Mouse (Mus musculus): ENCODE results near the gene Atad5. TPM values are rescaled to one million over a fixed set of nuclear protein-coding genes. Genes with fewer than 3 reads are reported as not detected.
"Not testable (repeated sequence)": the region's sequence is repeated elsewhere in the genome, so short reads cannot be mapped to it uniquely, and the experiment has no call there.

Gene Atad5
- polyA plus RNA-seq (2016; fragmentation: Nextera tagmentation; extraction: Ambion mirVana), result 19.5 and 20.1 TPM in 2 replicates

DNA sequence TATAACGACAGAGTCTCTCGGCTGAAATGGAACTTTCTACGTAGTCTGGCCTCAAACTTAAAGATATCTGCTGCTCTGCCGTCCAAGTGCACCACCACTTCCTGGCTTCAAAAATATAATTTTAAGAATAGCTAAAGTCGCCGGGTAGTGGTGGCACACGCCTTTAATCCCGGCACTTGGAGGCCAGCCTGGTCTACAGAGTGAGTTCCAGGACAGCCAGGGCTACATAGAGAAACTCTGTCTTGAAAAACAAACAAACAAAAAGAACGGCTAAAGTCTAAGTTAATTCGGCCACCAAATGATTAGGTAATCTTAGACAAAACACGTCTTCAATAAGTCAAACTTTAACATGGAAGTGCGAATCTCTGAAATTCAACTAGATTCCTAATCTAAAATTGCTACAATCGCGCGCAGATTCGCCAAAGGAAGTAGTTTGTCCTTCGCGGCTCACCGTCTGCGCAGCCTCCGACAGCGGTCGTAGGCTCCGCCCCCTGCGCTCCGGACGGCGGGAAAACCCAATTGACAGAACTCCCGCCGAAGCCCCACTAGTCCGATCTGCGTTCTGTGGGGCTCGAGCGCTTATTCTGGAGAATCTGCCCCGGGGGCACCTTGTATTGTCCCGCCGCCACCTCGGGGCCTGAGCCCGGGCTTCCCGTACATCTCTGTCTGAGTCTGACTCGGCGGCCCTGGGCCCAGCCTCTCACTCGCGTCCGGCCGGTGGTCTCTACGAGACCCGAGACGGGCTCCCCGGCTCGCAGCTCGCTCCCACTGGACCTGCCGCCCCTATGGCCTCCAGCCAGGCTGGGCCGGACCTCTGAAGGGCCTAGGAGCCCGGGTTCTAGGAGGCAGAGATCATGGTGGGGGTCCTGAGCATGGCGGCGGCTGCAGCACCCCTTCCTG, at the start of gene Atad5:
Atad5 (plus strand) TSS at position 484 of the 900 bp plus-strand sequence.
- peak within 1 kb of the TSS; percentile 99 for H3K4me3 ChIP-seq (replicated peaks)
- peak within 1 kb of the TSS; percentile 98 for H3K9ac ChIP-seq
- ATAC-seq (ENCODE audit: low FRiP score), result peak; percentile 82
- peaks cover 17% of the 10 kb centered on the region for H3K4me1 ChIP-seq
- no peaks in the 10 kb centered on the region for H3K9me3 ChIP-seq
- 5% methylated on average over 57 of the region's 57 CpGs for WGBS
- peaks cover 1% of the 10 kb centered on the region for H3K36me3 ChIP-seq (replicated peaks)
- H3K27me3 ChIP-seq, result no peaks in the 10 kb centered on the region
- H3K4me2 ChIP-seq, result peak within 1 kb of the TSS; percentile 82
- peak within 1 kb of the TSS; percentile 82 for H3K27ac ChIP-seq

DNA sequence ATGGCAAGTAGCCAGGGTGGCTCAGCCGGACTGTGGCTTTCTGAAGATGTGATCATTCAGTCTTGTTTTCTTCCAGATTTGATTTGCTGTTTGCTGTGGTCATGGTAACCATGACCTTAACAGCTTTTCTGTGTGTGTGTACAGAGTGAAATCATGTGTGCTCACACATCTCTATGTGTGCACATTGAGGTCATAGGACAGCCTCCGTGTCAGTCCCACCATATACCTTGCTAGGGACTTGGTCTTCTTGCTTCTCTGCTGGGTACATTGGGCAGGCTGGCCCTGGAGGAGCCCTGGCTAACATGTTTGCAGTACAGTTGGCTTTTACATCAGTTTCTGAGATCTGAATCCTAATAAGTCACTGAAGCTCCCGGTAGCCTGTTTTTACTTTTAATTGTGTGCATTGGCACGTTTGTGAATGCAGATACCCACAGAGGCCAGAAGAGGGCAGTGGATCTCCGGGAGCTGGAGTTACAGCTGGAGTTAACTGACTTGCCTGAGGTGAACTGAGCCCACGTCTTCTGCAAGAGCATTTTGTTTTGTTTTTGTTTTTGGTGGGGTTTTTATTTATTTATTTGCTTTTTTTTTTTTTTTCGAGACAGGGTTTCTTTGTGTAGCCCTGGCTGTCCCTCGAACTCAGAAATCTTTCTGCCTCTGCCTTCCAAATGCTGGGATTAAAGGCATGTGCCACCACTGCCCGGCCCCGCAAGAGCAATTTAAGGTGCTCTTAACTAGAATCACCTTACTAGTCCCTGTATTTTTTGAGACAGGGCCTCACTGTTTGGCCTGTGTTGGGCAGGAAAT, 46.4 kb upstream of the Atad5 start:
- H3K9ac ChIP-seq, result no peak overlapping the region
- no peak overlapping the region for H3K4me3 ChIP-seq (replicated peaks)
- no peaks in the 10 kb centered on the region for H3K27me3 ChIP-seq
- H3K27ac ChIP-seq, result no peak overlapping the region
- H3K4me2 ChIP-seq, result no peak overlapping the region
- no peaks in the 10 kb centered on the region for H3K9me3 ChIP-seq
- peaks cover 17% of the 10 kb centered on the region for H3K36me3 ChIP-seq (replicated peaks)
- ATAC-seq (ENCODE audit: low FRiP score), result no peak
- H3K4me1 ChIP-seq, result no peaks in the 10 kb centered on the region
- 57% methylated on average over 10 of the region's 10 CpGs for WGBS

DNA sequence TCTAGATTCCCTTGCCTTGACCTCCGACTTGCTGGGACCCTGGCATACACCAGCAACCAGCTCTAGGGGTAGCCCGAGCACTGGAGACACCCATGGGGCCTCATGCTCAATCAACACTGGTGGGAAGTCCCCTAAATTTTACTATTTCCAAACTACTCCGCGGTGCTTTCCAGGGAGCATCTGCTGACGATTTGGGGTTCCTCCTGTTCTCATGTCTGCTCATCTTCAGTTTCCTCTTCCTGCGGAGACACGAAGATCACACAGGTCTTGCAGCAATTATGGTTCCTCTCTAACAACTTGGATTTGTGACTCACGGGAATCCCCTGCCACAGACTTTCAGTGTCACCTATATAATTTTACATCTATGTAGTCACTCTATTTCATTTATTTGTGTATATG, 45.8 kb upstream of the Atad5 start:
- Histone ChIP-seq H3K4me2 (no peak overlapping the region), H3K4me1 (no peaks in the 10 kb centered on the region), H3K36me3 (replicated peaks) (peaks cover 21% of the 10 kb centered on the region), H3K9ac (no peak overlapping the region), H3K27me3 (no peaks in the 10 kb centered on the region), H3K4me3 (replicated peaks) (no peak overlapping the region), H3K27ac (no peak overlapping the region), H3K9me3 (no peaks in the 10 kb centered on the region)
- no peak for ATAC-seq (ENCODE audit: low FRiP score)
- 88% methylated on average over 8 of the region's 8 CpGs for WGBS

DNA sequence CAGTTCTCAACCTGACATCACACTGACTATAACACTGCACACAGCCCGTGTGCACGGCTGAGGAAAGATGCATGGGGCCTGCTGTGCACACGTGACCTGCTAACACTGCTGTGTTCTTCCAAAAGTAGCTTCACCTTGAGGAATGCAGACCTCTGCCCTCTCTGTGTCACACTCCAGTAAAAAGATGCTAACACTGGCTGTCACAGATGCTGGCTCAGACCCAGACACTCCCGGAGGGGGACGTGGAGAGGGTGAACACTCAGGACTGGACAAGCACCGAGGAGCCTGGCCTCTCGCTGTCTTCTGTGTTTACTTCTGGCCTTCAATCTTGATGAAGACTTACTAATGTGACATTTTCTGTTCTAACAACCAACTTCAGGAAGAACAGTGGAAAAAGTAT, 42.3 kb upstream of the Atad5 start:
- Histone ChIP-seq H3K4me3 (replicated peaks) (no peak overlapping the region), H3K4me2 (no peak overlapping the region), H3K9ac (no peak overlapping the region), H3K27me3 (no peaks in the 10 kb centered on the region), H3K27ac (no peak overlapping the region), H3K36me3 (replicated peaks) (peaks cover 23% of the 10 kb centered on the region), H3K4me1 (no peaks in the 10 kb centered on the region), H3K9me3 (no peaks in the 10 kb centered on the region)
- 91% methylated on average over 7 of the region's 7 CpGs for WGBS
- ATAC-seq (ENCODE audit: low FRiP score), result no peak

DNA sequence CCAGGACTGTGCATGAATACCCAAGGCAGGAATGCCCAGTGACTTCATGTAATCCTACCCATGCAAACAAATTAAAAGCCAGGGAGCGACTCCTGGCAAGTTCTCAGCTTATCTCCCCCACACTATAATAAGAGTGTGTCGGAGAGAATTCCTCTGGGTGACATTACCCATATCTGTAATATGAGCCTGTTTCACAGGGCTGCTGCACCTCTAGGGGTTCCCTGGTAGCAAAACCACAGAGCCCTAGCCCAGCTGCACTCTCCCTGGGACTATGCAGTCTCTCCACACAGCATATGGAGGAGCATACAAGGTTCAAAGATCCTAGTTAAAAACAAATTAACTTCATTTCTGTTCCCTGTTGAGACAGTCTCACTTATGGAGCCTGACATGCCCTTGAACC, 39.1 kb upstream of the Atad5 start:
- Histone ChIP-seq H3K4me3 (replicated peaks) (no peak overlapping the region), H3K27me3 (no peaks in the 10 kb centered on the region), H3K9ac (no peak overlapping the region), H3K4me1 (no peaks in the 10 kb centered on the region), H3K9me3 (no peaks in the 10 kb centered on the region), H3K27ac (no peak overlapping the region), H3K36me3 (replicated peaks) (peaks cover 25% of the 10 kb centered on the region), H3K4me2 (no peak overlapping the region)
- ATAC-seq (ENCODE audit: low FRiP score), result no peak
- 77% methylated on average over 2 of the region's 2 CpGs for WGBS

DNA sequence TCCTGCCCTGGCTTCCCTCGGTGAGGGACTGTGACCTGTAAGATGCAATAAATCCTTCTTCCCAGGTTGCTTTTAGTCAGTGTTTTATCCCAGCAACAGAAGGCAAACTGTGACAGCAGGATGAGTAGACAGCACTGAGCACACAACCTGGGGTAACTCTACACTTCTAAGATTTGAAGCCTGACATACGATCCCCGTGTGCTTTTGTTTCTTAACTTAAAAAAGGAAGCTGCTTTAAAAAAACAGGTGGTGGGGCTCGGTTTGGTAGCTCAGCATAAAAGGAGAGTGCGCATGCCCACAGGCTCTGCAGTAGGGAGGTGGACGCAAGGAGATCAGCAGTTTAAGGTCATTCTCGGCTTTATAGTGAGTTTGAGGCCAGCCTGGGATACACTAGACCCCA, 36.7 kb upstream of the Atad5 start:
- H3K27me3 ChIP-seq, result no peaks in the 10 kb centered on the region
- H3K4me2 ChIP-seq, result no peak overlapping the region
- H3K4me3 ChIP-seq (replicated peaks), result no peak overlapping the region
- 80% methylated on average over 7 of the region's 7 CpGs for WGBS
- H3K27ac ChIP-seq, result no peak overlapping the region
- H3K9me3 ChIP-seq, result no peaks in the 10 kb centered on the region
- H3K9ac ChIP-seq, result no peak overlapping the region
- no peaks in the 10 kb centered on the region for H3K4me1 ChIP-seq
- H3K36me3 ChIP-seq (replicated peaks), result peaks cover 31% of the 10 kb centered on the region
- ATAC-seq (ENCODE audit: low FRiP score), result no peak

DNA sequence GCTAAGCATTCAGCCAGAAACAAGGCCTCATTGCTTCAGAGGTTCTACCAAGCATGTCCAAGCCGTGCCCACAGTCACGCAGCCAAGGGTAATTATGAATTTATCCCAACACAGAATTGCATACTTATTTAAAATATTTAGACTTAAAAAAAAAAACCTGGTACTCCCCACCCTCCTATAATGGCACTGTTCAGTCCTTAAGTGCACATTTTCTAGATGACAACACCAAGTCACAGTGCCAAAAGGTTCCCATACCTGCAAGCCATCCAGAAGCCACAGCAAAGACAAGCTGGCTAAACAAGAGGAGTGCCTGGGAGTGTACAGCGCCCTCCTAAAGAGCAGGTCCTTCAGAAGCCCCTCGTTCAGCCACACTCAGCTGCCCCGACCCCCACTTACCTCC, 36.0 kb upstream of the Atad5 start:
- no peak for ATAC-seq (ENCODE audit: low FRiP score)
- Histone ChIP-seq H3K27me3 (no peaks in the 10 kb centered on the region), H3K4me2 (no peak overlapping the region), H3K27ac (no peak overlapping the region), H3K36me3 (replicated peaks) (peaks cover 33% of the 10 kb centered on the region), H3K9ac (no peak overlapping the region), H3K4me3 (replicated peaks) (no peak overlapping the region), H3K9me3 (no peaks in the 10 kb centered on the region), H3K4me1 (no peaks in the 10 kb centered on the region)
- WGBS, result 91% methylated on average over 5 of the region's 5 CpGs

DNA sequence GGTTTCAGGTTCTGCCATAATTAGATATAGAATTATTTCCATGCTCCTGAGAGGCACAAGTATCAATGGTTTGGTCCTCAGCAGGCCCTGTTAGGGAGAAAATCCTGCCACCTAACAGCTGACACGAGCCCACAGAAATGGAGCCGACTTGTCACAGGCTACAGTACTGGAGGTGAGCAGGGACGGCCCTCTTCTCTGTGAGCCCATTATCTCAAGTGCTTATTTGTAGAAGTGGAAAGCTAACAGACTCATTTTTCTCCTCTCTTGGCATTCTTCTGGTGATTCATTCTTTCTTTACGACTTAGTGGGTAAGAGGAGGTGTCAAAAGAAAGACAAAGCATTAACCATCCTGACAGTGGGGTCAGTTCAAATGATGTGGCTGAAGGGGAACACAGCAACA, 34.5 kb upstream of the Atad5 start:
- peaks cover 34% of the 10 kb centered on the region for H3K36me3 ChIP-seq (replicated peaks)
- no peaks in the 10 kb centered on the region for H3K27me3 ChIP-seq
- no peak for ATAC-seq (ENCODE audit: low FRiP score)

DNA sequence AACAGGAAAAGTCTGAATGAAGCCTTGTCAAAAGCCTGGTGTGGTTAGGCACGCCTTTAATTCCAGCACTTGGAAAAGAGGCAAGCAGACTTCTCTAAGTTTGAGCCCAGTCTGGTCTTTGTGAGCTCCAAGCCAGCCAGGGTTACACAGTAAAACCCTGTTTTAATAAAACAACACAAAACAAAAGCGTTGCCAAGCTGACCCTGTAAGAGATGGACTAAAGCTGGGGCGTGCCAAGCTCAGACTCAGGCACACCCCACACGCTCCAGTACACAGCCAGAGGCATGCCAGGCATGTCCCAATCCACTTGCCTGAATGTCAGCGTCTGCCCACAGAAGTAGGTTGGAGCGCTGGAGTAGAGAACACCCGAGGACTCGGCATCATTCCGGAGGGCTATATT, 33.1 kb upstream of the Atad5 start:
- H3K36me3 ChIP-seq (replicated peaks), result peaks cover 44% of the 10 kb centered on the region
- no peak overlapping the region for H3K4me2 ChIP-seq
- H3K4me3 ChIP-seq (replicated peaks), result no peak overlapping the region
- no peaks in the 10 kb centered on the region for H3K9me3 ChIP-seq
- H3K27me3 ChIP-seq, result no peaks in the 10 kb centered on the region
- no peak overlapping the region for H3K9ac ChIP-seq
- WGBS, result 91% methylated on average over 9 of the region's 9 CpGs
- H3K4me1 ChIP-seq, result no peaks in the 10 kb centered on the region
- ATAC-seq (ENCODE audit: low FRiP score), result no peak
- no peak overlapping the region for H3K27ac ChIP-seq

More for the DNA sequence above, 34.5 kb upstream of the Atad5 start:
- H3K9me3 ChIP-seq, result no peaks in the 10 kb centered on the region
- H3K4me3 ChIP-seq (replicated peaks), result no peak overlapping the region
- WGBS, result 76% methylated on average over 4 of the region's 4 CpGs
- no peak overlapping the region for H3K9ac ChIP-seq
- H3K4me2 ChIP-seq, result no peak overlapping the region
- no peak overlapping the region for H3K27ac ChIP-seq
- no peaks in the 10 kb centered on the region for H3K4me1 ChIP-seq

DNA sequence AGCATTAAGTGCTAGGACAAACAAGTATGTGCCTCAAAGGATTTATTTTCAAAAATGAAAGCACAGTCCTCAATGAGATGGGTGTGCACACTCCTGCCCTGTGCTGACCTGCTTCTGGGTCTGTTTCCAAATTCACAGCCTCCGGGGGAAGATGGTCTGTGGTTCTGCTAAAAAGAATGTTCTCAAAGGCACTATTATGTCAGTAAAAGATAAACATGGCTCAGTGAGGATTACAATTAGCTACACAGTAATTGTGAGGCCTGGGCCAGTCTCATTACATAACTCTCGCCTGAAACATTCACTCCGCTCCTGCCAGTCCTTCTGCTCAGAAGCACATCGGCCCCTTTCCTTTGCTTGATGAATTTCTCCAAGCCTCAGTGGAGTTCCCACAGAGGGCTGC, 27.0 kb upstream of the Atad5 start:
- Histone ChIP-seq H3K27me3 (no peaks in the 10 kb centered on the region), H3K27ac (no peak overlapping the region), H3K4me1 (no peaks in the 10 kb centered on the region), H3K4me3 (replicated peaks) (no peak overlapping the region), H3K9ac (no peak overlapping the region), H3K9me3 (no peaks in the 10 kb centered on the region), H3K36me3 (replicated peaks) (peaks cover 34% of the 10 kb centered on the region), H3K4me2 (no peak overlapping the region)
- ATAC-seq (ENCODE audit: low FRiP score), result no peak
- 55% methylated on average over 4 of the region's 4 CpGs for WGBS

DNA sequence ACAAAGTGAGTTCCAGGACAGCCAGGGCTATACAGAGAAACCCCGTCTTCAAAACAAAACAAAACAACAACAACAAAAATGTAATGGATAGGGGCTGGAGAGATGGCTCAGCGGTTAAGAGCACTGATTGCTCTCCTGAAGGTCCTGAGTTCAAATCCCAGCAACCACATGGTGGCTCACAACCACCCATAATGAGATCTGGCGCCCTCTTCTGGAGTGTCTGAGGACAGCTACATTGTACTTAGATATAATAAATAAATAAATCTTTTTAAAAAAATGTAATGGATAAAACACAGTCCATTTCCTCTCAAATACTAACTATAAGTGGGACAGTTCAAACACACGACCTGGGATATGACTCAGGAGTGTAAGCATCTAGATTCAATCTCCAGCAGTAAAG, 22.8 kb upstream of the Atad5 start:
- WGBS, result 92% methylated on average over 4 of the region's 4 CpGs
- H3K36me3 ChIP-seq (replicated peaks); H3K27ac ChIP-seq; H3K9ac ChIP-seq; ATAC-seq (ENCODE audit: low FRiP score); H3K9me3 ChIP-seq; H3K4me2 ChIP-seq; H3K27me3 ChIP-seq; H3K4me3 ChIP-seq (replicated peaks); H3K4me1 ChIP-seq: not testable (repeated sequence)

DNA sequence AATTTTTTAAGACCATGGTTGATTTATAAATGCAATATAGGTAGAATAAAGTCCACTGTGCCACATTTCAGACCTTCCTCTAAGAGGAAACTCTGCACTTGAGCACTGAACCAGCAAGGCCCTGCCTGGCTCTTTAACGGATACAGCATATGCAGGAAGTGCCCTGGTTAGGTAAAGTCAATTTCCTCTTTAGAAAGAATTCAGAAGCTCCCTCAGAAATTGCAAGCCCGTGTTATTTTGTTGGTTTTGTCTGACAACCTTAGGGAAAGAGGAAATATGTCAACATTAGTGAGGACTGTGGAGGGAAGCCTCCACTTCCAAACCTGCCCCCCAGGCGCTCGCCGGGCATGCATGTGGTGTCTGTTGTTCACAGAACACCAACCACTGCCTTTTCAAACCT, 21.6 kb upstream of the Atad5 start:
- H3K27ac ChIP-seq, result no peak overlapping the region
- no peaks in the 10 kb centered on the region for H3K27me3 ChIP-seq
- no peak for ATAC-seq (ENCODE audit: low FRiP score)
- H3K4me1 ChIP-seq, result no peaks in the 10 kb centered on the region
- WGBS, result 88% methylated on average over 5 of the region's 5 CpGs
- H3K9ac ChIP-seq, result no peak overlapping the region
- H3K9me3 ChIP-seq, result no peaks in the 10 kb centered on the region
- no peak overlapping the region for H3K4me3 ChIP-seq (replicated peaks)
- no peak overlapping the region for H3K4me2 ChIP-seq
- 0 out of 2 replicates have a peak, but pooled peaks cover 4% of the 10 kb centered on the region for H3K36me3 ChIP-seq (replicated peaks)
